Mouse (Mus musculus): ENCODE data around the gene Dcun1d4.
"Not testable (repeated sequence)": the region's sequence is repeated elsewhere in the genome, so short reads cannot be mapped to it uniquely, and the experiment has no call there.

Dcun1d4 gene

DNA sequence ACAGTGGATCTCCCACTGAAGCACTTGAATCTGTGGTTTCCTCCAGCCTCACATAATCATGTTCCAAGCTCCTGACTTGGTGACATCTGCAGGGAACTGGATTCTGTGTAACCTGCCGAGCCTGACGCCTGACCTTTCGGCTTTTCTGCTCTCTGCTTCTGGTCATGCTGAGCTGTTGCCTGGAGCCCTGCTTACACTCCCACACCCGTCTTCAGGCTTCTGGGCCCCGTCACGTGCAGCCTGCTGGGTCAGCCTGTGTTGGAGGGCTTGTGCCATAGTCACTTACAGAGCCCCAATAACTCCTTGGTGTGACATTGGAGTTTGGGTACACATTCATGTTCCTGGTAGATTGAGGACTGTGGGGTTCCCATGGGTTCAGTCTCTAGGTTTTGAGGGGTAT, 64.8 kb downstream of the Dcun1d4 start:
- DNase-seq (ENCODE audit: low read depth in 2 of 2, low spot score in 2 of 2): no peak

DNA sequence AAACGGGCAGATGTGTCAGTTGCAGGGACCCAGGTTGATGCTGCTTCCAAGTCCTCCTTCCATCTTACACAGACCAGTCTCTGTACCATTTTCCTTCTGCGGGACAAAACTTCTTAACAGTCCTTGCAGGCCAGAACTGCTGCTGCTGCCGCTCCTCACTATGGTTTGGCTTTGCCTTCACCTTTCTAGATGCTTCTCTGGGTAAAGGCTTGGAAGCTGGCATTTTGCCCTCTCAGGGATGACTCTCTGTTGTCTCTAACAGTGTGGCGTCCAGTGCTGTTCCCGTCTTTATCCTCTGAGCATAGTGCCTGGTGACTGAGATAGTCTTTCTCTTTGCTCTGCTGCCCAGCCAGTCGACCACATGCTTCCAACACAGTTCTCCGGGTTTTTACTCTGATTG, 66.5 kb downstream of the Dcun1d4 start:
- no peak for DNase-seq (ENCODE audit: low read depth in 2 of 2, low spot score in 2 of 2)

DNA sequence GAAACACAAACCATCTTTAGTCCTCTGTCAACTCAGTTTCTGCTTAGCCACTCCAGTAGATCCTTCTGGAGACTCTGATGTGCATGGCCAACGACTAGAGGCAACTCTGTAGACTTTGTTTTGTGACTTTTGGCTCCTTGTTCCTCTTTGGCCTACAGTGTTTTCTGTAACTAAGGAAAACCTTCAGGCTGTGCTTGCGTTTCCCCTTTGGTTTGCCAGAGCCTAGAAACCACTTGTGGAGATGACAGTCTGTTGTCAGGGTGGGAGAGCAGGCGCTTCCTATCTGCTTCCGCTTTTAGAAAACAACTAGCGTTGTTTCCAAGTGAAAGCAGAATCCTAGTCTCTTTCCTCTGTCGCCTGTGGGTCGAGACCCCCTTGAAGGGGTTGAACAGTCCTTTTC, 67.4 kb downstream of the Dcun1d4 start:
- DNase-seq (ENCODE audit: low read depth in 2 of 2, low spot score in 2 of 2): no peak

DNA sequence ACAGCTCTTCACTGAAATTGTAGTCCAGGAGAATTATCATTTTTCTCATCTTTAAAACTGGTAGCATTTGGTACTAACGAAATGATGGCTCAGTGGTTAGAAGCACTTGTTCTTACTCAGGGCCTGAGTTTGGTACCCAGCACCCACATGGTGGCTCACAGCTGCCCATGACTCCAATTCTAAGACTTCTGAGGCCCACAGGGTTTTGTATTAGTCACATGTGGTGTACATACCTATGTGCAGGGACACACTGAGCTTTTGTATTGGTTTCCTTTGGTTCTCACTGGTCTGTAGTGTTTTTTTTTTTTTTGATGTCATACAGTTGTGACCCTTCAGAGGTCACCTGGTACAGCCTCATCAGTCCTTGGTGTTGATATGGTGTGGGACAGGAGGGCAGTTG, 68.0 kb downstream of the Dcun1d4 start:
- DNase-seq (ENCODE audit: low read depth in 2 of 2, low spot score in 2 of 2): no peak

DNA sequence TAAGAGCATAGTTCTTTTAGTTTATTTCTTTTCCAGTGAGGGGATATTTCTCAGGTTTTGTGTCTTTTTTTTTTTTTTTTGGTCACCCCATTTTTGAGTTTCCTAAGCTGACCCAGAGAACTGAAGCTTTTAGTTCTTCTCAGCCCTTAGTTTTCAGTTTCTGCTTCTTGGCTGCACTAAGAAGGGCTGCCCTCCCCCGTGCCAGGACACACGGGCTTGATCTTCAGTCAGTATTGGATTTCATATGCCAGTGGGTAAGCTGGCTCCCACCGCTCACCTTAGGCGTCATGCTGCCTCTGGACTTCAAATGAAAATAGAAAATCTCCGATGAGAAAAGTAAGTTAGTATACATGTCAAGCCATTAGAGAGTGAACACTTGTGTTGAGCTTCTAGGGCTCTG, 71.0 kb downstream of the Dcun1d4 start:
- DNase-seq (ENCODE audit: low read depth in 2 of 2, low spot score in 2 of 2): no peak

DNA sequence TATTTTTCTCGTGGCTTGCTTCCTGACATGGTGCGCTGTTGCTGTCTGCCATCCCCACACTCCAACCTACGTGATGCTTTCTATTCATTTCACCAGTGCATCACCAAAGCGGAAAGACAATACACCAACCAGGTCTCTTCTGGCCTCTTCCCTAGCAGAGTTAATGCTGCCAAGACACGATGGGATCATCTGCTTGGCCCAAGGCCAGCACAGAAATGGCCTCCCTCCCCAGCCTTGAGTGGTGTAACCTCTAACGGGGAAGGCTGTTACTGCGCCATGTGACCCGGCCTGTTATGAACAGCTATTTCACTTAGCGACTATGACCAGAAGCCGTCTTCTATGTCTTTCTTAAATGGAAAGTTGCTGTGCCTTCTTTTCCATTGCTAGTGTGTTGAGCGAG, 73.1 kb downstream of the Dcun1d4 start:
- no peak for DNase-seq (ENCODE audit: low read depth in 2 of 2, low spot score in 2 of 2)

DNA sequence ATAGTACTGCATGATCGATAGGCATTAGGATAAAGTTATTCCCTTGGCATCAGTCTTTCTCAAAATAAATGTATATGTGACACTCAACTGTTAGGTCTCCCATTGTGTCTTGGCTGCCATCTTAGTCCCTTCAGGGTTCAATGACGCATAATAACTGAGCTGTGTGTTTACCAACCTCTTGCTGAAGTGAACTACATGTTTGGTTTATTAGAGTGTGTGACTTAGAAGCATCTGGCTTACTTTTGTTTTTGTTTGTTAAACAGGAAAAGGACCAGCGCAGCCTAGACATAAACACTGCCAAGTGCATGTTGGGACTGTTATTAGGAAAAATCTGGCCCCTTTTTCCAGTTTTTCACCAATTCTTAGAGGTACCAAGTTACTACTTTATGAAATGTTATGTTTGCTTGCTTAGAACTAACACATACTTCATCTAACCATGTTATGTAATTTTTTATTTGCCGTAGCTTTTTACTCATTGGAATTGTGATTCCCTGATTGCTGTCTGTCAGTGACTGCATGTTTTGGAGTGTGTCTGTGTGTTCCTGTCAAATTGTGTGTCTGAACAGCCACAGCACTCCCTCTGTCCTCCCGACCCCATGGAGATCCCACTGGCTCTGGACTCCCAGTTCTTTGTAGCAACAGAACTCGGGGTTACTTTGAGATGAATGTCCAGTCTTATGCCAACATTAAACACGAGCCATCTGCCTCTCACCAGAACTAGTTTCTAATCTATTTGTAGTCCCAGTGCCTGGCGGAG, 74.5 kb downstream of the Dcun1d4 start:
- no peak for DNase-seq (ENCODE audit: low read depth in 2 of 2, low spot score in 2 of 2)

DNA sequence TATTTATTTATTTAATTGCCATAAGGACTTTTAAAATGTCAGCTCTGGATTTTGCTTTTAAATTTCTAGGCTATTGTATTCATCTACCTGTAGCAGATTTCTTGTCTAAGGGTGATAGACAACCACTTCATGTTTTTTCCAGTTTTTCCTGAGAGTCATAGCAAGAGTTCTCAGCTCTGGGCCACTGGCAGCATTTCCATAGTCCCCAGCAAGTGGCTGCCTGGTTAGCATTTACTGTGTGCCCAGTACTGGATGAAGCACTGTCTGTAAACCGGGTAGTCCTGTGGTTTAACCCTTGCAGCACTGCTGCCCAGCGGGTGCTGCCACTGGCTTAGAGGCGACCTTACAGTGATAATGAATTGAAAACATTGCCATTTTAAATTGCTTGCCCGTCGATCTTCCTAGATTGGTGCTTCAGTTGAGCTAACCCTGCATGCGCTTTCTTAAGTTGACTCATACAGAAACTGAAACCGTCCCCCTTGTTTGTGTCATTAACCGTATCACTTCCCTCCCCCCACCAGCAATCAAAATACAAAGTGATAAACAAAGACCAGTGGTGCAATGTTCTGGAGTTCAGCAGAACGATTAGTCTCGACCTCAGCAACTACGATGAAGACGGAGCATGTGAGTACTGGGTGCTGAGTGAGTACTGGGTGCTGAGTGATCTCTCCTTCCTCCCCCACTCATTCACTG, 76.1 kb downstream of the Dcun1d4 start:
- no peak for DNase-seq (ENCODE audit: low read depth in 2 of 2, low spot score in 2 of 2)

DNA sequence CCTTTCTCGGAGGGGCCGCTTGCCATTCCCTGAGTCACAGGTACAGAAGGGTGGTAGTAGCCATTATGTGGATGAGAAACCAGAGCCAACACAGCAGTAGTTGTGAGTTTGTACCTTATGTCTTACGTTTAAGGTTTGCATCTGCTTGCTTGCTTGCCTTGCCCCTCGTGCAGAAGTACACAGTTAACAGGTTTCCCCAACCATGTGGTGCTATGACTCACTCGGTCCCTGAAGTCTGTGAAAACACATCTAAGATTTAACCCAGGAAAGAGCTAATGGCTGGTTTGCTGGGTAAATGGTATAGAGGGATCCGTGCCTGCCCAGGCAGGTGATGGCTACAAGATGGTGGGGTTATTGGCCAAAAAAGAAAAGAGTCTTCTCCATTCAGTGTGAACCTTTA, 78.0 kb downstream of the Dcun1d4 start:
- DNase-seq (ENCODE audit: low read depth in 2 of 2, low spot score in 2 of 2): no peak

DNA sequence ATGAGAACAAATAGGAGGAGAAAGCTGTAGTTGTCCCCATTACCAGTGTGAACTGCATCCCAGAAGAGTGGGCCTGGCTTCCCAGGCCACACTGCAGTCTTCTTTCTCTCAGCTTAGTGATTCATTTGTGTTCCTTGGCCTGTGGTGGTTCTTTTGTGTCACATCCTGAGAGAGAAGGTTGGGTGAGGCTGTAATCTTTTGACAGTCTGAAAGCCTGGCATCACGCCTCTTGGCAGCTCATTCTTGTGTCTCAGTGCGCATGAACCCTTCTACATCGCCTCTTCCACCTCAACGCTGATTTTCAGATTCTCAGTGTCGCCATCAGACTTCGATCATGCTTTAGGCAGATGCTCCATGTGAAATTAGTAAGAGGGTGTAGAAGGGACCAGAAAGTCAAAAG, 83.2 kb downstream of the Dcun1d4 start:
- DNase-seq (ENCODE audit: low read depth in 2 of 2, low spot score in 2 of 2): no peak

DNA sequence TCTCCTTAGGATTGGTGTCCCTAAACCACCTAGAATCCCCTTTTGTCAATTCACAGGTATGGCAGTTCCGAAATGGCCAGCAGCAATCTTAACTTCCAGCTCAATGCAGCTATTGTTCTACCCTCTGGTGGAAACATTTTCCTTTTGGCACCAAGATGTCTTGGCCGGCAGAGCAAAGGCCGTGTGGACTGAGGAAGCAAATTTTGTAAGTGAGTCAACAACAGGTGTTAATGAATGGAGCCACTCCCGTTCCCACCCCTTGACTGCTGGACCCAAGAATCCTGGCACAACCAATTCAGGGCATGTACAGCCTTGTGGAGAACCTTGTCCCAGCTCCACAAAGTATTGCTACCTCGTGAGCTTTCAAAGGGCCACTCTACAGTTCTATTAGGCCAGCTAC, 85.3 kb downstream of the Dcun1d4 start:
- DNase-seq (ENCODE audit: low read depth in 2 of 2, low spot score in 2 of 2): no peak

DNA sequence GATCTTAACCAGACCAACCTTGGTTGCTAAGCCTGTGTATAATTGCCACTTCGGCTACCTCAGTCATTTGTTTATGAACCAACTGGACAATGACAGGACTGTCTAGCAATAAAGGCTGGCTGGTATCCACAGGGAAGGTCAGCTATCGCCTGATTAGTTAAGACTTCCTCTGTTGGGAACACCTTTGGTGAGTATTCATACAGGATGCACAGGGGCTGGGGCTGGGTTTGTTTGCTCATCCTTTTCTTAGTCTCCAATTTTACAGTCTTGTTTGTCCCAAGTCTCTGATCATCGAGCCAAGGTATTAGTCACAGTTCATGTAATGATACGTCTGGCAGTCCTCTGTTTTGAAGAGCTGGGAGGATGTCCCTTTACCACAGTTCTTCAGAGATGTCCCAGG, 86.1 kb downstream of the Dcun1d4 start:
- no peak for DNase-seq (ENCODE audit: low read depth in 2 of 2, low spot score in 2 of 2)

DNA sequence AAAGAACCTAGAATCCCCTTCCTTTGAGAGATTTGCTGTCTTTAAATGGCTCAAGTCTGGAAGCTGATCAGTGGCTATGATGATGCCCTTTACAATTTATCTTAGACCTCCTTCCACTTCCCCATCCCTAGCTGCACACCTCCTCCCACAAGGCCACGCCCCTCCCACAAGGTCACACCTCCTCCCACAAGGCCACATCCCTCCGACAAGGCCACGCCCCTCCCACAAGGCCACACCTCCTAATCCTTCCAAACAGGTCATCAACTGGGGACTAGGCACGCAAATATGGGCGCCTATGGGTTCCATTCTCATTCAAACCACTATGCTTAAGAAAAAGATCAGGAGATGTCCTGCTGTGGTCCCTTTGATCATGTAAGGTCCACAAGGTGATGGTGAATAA, 88.4 kb downstream of the Dcun1d4 start:
- no peak for DNase-seq (ENCODE audit: low read depth in 2 of 2, low spot score in 2 of 2)

DNA sequence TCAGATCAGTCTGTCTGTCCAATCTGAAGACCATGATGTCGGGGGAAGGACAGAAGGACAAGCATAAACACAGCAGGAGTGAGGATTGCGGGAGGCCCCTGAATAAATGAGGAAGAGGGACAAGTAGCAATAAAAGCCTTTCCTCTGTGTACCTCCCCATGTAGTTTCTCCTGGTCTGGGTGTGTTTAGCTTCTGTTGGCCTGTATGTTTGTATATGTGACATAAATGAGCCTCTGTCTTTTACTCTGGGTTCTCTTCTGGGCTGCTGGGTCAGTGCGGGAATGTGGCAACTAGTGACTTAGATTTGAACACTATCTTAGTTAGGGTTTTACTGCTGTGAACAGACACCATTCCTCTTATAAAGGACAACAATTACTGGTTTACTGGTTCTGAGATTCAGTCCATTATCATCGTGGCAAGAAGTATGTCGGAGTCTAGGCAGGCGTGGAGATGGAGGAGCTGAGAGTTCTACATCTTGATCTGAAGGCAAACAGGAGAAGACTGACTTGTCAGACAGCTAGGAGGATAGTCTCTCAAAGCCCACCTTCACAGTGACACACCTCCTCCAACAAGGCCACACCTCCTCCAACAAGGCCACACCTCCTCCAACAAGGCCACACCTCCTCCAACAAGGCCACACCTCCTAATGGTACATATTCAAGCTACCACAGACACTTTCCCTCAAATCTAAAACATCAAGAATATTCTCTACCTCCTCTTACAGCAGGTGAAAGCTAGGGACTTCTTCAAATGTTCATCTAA, 90.8 kb downstream of the Dcun1d4 start:
- no peak for DNase-seq (ENCODE audit: low read depth in 2 of 2, low spot score in 2 of 2)

DNA sequence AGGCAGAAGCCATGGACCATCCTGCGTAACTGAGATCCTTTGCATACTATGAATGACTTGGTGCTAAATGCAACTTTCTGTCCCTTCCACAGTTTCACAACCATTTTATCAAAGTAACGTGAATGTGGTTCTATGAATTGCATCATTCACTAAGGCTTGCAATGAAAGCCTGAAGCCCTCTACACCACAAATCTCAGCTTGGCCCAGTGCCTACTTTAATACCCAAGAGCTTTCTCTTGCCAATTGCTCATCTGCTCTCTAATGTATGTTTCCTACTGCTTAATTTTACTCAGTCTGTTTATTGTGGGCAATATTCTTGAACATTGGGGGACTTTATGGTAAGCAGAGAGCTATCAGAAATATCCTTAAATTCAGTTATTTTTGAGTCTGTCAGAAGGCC, 92.0 kb downstream of the Dcun1d4 start:
- DNase-seq (ENCODE audit: low read depth in 2 of 2, low spot score in 2 of 2): no peak

DNA sequence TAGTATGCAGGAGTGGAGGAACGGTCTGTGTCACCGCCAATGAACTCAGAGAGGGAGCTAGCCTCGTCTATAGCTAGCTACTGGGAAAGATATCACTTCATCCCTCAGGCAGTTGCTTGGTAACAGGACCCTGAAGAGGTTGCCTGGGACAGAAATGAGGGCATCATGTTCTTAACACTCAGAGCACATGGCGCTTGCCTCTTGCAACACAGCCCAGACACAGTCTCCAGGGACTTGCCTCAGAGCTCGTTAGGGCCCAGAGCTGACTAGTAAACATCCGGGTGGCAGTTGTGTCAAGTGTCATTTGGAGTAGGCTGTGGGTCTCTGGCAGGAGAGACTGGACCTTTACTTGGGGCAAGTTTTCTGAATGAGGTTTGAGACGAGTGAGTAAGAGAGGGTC, 93.0 kb downstream of the Dcun1d4 start:
- no peak for DNase-seq (ENCODE audit: low read depth in 2 of 2, low spot score in 2 of 2)

DNA sequence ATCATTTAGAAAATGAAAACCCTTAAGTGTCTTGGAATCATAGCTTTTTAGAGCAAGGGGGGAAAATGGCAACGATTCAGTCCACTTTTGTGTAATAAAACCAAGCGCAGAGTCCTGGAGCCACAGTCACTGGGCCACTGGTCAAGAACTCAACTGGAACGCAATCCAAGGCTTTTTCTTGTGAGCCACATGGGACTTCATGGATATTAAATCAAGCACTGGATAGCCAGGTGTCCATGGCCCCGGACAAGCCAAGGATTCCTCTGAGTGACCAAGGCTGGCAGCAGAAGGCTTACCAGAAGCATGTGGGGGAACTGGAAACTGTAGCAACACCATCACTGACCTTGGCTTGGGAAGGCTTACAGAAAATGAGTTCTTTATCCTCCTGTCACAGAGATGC, 93.8 kb downstream of the Dcun1d4 start:
- DNase-seq (ENCODE audit: low read depth in 2 of 2, low spot score in 2 of 2): no peak

DNA sequence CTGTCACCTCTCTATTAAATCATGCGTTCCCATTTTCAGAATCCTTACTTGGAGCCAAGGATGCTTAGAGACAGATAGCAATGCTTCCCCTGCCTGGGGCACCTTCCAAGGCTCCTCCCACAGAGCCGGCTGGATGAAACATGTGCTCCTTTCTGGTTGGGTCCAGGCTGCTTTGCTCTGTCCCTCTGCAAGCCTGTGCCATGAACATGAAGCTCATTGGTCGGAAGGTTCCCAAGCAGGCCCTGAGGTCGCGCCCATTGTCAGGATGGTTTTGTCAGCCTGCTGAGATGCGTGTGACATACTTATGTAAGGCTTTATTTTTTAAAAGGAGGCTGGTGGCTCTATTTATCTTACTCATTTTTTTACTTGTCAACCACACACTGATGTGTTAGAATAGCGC, 95.9 kb downstream of the Dcun1d4 start:
- DNase-seq (ENCODE audit: low read depth in 2 of 2, low spot score in 2 of 2): no peak

DNA sequence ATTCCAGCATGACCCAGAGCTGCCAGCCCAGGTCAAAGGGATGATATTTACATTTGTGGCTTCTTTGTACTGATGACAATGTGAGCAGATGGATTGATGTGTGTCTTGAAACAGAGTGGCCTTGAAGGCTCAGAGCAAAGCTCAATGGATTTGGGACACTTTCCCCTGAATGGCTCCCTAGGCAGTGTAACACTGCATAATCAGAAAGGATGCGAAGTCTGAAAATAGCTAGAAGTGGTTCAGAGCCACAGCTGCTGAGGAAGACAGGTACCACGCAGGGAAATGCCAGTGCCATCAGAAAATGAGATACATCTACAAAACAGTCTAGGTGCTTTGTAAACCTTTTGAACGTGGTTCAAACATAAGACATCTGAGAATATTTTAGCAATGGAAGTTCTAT, 97.3 kb downstream of the Dcun1d4 start:
- no peak for DNase-seq (ENCODE audit: low read depth in 2 of 2, low spot score in 2 of 2)

DNA sequence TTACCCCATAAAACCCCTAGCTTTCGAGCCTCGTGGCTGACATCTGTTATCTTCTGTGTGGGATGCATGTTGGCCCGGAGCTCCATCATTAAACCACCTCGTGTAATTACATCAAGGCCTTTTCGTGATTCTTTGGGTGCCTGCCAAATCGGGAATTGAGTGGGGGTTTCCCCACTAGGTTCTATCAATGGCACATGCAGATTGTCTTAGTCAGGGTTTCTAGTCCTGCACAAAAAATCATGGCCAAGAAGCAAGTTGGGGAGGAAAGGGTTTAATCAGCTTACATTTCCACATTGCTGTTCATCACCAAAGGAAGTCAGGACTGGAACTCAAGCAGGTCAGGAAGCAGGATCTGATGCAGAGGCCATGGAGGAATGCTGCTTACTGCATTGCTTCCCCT, 103.2 kb downstream of the Dcun1d4 start:
- DNase-seq (ENCODE audit: low read depth in 2 of 2, low spot score in 2 of 2): not testable (repeated sequence)

DNA sequence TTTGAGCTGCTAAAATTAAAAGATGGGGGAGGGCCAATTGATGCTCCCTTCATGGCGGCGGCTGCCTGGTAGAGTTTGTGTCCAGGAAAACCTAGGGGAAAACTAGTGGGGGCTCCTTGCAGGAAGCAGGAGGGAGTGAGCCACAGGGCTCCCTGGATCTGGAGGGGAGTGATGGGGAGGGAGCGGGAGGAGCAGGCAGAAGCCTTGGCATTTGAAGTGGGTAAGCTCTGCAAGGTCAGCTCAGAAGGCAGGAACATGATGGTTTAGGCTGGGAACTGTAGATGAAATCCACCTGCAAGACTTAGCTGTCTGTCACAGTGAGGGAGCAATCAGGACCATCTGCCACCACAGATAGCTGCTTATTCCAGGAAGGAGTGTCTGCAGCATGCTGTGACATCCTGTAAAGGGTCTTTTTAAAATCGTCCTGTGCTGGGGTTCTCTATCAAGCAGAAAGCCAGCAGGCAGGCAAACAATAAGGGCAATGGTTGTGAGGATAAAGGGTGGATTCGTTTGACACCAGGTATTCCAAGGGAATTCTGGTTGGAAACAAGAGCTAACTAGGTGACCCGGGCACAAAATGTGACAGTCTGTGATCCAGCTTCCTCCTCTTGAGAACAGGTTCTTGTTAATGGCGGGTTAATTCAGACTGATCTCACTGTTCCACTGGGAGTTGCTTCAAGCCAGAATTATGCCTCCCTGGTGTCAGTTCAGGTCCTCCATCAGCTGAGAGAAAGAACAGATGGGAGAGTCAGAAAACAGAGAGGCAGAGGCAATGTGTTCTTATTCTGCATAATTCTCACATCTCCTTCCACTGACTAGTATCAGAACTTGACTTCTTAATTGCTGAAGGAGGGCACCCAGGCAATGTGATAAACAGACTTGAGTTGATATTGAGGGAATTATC, 104.7 kb downstream of the Dcun1d4 start:
- DNase-seq (ENCODE audit: low read depth in 2 of 2, low spot score in 2 of 2): no peak

All from CD8-positive naive resting alpha-beta T cell, adult 2 months (primary cell).